Mouse (Mus musculus) myocyte (in vitro differentiated cells): ENCODE data around the gene Pianp.

Source experiments
- CEBPB ChIP-seq: IDR thresholded peaks from 2 replicates; pipeline ENCODE4 v1.6.1; 2011; ENCODE audit warnings: mild to moderate bottlenecking, moderate library complexity; ENCODE audit not compliant: poor library complexity, insufficient read depth, severe bottlenecking
- E2F4 ChIP-seq: IDR thresholded peaks from one replicate; pipeline ENCODE4 v1.6.1; 2011; ENCODE audit warnings: mild to moderate bottlenecking, control low read depth, moderate library complexity; ENCODE audit not compliant: insufficient read depth
- MAX ChIP-seq: IDR thresholded peaks from one replicate; pipeline ENCODE4 v1.6.1; 2011; ENCODE audit warnings: low read depth, mild to moderate bottlenecking, control low read depth
- MYOD1 ChIP-seq, 3 experiments: IDR thresholded peaks; one replicate each; pipeline ENCODE4 v1.6.1; 2011; ENCODE audit warnings: control low read depth in 2 of 3, low read depth in 2 of 3, mild to moderate bottlenecking in 2 of 3, moderate library complexity in 1 of 3; ENCODE audit not compliant: insufficient read length in 2 of 3, control insufficient read depth in 1 of 3
- MYOG ChIP-seq, 3 experiments: IDR thresholded peaks; one replicate each; pipeline ENCODE4 v1.6.1; 2011; ENCODE audit warnings: control low read depth in 2 of 3, low read depth in 2 of 3, mild to moderate bottlenecking in 2 of 3; ENCODE audit not compliant: insufficient read length in 2 of 3, control insufficient read depth in 1 of 3, insufficient read depth in 1 of 3
- POLR2A ChIP-seq: IDR thresholded peaks from one replicate; pipeline ENCODE4 v1.6.1; 2011; ENCODE audit warnings: low read depth, mild to moderate bottlenecking, control low read depth, moderate library complexity; ENCODE audit not compliant: insufficient read length
- POLR2AphosphoS2 ChIP-seq: IDR thresholded peaks from one replicate; pipeline ENCODE4 v1.6.1; 2011; ENCODE audit warnings: low read depth, control low read depth; ENCODE audit not compliant: insufficient read length
- REST ChIP-seq: IDR thresholded peaks from one replicate; pipeline ENCODE4 v1.6.1; 2011; ENCODE audit warnings: mild to moderate bottlenecking, control low read depth, moderate library complexity; ENCODE audit not compliant: insufficient read depth, insufficient read length
- TCF12 ChIP-seq: IDR thresholded peaks from one replicate; pipeline ENCODE4 v1.6.1; 2011; ENCODE audit warnings: mild to moderate bottlenecking, control low read depth; ENCODE audit not compliant: poor library complexity, insufficient read depth, severe bottlenecking
- USF1 ChIP-seq: IDR thresholded peaks from one replicate; pipeline ENCODE4 v1.6.1; 2011; ENCODE audit warnings: low read depth, mild to moderate bottlenecking, control low read depth, moderate library complexity

DNA sequence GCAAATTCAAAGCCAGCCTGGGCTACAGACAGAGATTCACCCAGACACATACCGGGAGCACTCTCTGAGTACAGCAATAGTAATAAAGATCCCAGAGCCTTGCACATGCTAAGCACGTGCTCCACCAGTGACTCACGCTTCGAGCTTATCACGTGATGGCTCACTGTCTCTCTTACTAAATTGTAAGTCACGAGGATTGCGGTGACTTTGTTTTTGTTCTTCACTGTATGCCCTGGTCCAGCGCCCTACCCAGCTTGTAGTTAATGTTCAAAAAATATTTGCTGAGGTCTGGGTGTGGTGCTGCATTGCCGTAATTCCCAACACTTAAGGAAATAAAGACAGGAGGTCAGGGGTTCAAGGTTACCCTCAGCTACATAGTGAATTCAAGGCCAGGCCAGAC is 3.1 kb upstream of the Pianp start:
- TF ChIP-seq MAX (peak; percentile 81), POLR2A (no peak), CEBPB (no peak), MYOD1 (IDR thresholded peaks at IDR 0.05; ENCODE audit: control insufficient read depth in 1 of 3, insufficient read length in 2 of 3, low read depth in 2 of 3) (no peak), TCF12 (no peak), USF1 (peak; percentile 95), MYOG (IDR thresholded peaks at IDR 0.05; ENCODE audit: control insufficient read depth in 1 of 3, insufficient read depth in 1 of 3, insufficient read length in 2 of 3, low read depth in 2 of 3) (no peak), POLR2AphosphoS2 (no peak), E2F4 (no peak), REST (no peak)
